Mouse (Mus musculus) C2C12 (cell line): ENCODE results near the gene Gm21970.

Experiments used
- CEBPB ChIP-seq: IDR thresholded peaks from one replicate; pipeline ENCODE4 v1.6.1; 2011; ENCODE audit warnings: low read depth, mild to moderate bottlenecking, control low read depth, moderate library complexity
- CTCF ChIP-seq: IDR thresholded peaks from one replicate; pipeline ENCODE4 v1.5.1; 2011; ENCODE audit not compliant: control insufficient read depth, insufficient read depth, insufficient read length
- MAX ChIP-seq: IDR thresholded peaks from one replicate; pipeline ENCODE4 v1.6.1; 2011; ENCODE audit warnings: mild to moderate bottlenecking, control low read depth
- MYOG ChIP-seq: IDR thresholded peaks from one replicate; pipeline ENCODE4 v1.6.1; 2011; ENCODE audit not compliant: control insufficient read depth, insufficient read length; ENCODE audit errors: extremely low read depth
- USF1 ChIP-seq: IDR thresholded peaks from one replicate; pipeline ENCODE4 v1.6.1; 2011; ENCODE audit warnings: low read depth, mild to moderate bottlenecking, control low read depth, moderate library complexity

DNA sequence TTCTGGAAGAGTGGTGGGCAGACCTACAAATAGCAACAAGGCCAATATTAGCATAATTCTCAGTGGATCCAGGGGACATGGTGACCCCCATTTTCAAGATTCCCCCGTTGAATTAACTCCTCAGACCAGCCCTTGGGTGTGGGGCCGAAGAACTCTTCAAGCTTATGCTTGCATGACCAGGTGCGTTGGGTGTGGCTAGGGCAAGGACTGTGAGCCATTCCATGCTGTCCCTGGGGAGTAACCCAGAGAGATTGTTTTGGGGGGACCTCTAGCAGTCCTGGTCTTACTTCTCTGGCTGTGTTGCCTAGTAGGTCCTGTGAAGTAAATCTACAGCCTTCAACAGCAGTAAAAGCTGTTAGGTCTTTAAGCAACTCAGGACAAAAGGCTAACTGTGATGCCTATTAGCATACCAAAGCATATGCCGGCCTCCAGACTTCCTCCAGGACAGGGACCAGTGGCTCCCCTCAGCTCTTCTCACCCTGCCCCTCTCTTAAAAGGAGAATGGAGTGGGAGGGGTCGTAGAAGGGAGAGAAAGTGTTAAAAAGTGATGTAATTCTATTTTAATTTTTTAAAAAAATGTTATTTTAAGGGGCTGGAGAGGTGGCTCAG is 41.3 kb downstream of the Gm21970 start:
- no peak for TF ChIP-seq CTCF
- no peak for TF ChIP-seq MAX
- no peak for TF ChIP-seq USF1
- no peak for TF ChIP-seq MYOG
- no peak for TF ChIP-seq CEBPB
